Mouse (Mus musculus) forebrain, embryonic 15.5 days (tissue): ENCODE results near the gene Map3k1. TPM values are rescaled to one million over a fixed set of nuclear protein-coding genes. Genes with fewer than 3 reads are reported as not detected.
A peak's percentile ranks its signal among the peaks of the same experiment; 100 is the strongest.

ENCODE experiments used
- ATAC-seq: fragments of 200-750 bp; cut with Nextera tagmentation; replicated peaks from 2 replicates; pipeline ENCODE4 v1.8.0; 2017; ENCODE audit warnings: mild to moderate bottlenecking, moderate TSS enrichment, moderate library complexity
- H3K27ac ChIP-seq: fragments of 300-500 bp; sonication (generic); replicated peaks from 2 replicates; pipeline ENCODE4 v1.5.1; 2015; ENCODE audit warnings: mild to moderate bottlenecking, inconsistent platforms
- H3K27me3 ChIP-seq: fragments of 300-500 bp; sonication (generic); 2 replicates; pipeline ENCODE4 v1.6.1; 2015; ENCODE audit warnings: inconsistent platforms
- H3K36me3 ChIP-seq: fragments of 300-500 bp; sonication (generic); 2 replicates; pipeline ENCODE4 v1.6.1; 2015; ENCODE audit warnings: mild to moderate bottlenecking, inconsistent platforms
- H3K4me1 ChIP-seq: fragments of 300-500 bp; sonication (generic); 2 replicates; pipeline ENCODE4 v1.6.1; 2015; ENCODE audit warnings: inconsistent platforms
- H3K4me2 ChIP-seq: fragments of 300-500 bp; sonication (generic); replicated peaks from 2 replicates; pipeline ENCODE4 v1.6.1; 2015; ENCODE audit warnings: mild to moderate bottlenecking, inconsistent platforms
- H3K4me3 ChIP-seq: fragments of 300-500 bp; sonication (generic); 2 replicates; pipeline ENCODE4 v1.5.1; 2015; ENCODE audit warnings: mild to moderate bottlenecking, inconsistent platforms
- H3K9ac ChIP-seq: fragments of 300-500 bp; sonication (generic); replicated peaks from 2 replicates; pipeline ENCODE4 v1.6.1; 2015; ENCODE audit warnings: mild to moderate bottlenecking, inconsistent platforms
- H3K9me3 ChIP-seq: fragments of 300-500 bp; sonication (generic); 2 replicates; pipeline ENCODE4 v1.6.1; 2016; ENCODE audit warnings: inconsistent platforms
- WGBS: fragments of 180-500 bp; shearing (Covaris S2); methylation state at CpG from one replicate; pipeline ENCODE4 v1.1.7; 2015; ENCODE audit warnings: mixed read lengths; 5-methylcytosine and 5-hydroxymethylcytosine counted together
- polyA plus RNA-seq: library from polyadenylated mRNA; unstranded; fragments of >200 nt; fragmentation: Nextera tagmentation; extraction: Ambion mirVana; gene quantifications from 2 replicates; pipeline ENCODE4 v1.2.1, GENCODE M21; 2015

Map3k1 gene
- polyA plus RNA-seq, 1 experiment from 2014 or later = 9.8 TPM

- Histone ChIP-seq H3K27ac (no peak overlapping the region), H3K27me3 (peaks cover 4% of the 10 kb centered on the region; the same call in 1 of the 2 replicates)
- 64% methylated on average over 4 of the region's 4 CpGs for WGBS
Observed at GRCm38 (mm10) chr13:111824178-111824577, 15.4 kb upstream of the Map3k1 start.

GRCm38 (mm10) chr13:111821727-111822375 lies 13.1 kb upstream of the Map3k1 start:
- H3K4me2 ChIP-seq = no peak overlapping the region
- ATAC-seq = no peak
- no peak overlapping the region for H3K9ac ChIP-seq
- H3K4me1 ChIP-seq = no peaks in the 10 kb centered on the region
- 88% methylated on average over 7 of the region's 7 CpGs for WGBS
- no peak overlapping the region for H3K27ac ChIP-seq
- H3K9me3 ChIP-seq = no peaks in the 10 kb centered on the region
- H3K27me3 ChIP-seq = peaks cover 4% of the 10 kb centered on the region; the same call in 1 of the 2 replicates
- H3K4me3 ChIP-seq = no peak overlapping the region
- no peaks in the 10 kb centered on the region for H3K36me3 ChIP-seq

More at GRCm38 (mm10) chr13:111824178-111824577, 15.4 kb upstream of the Map3k1 start:
- no peak overlapping the region for H3K4me2 ChIP-seq
- H3K36me3 ChIP-seq = no peaks in the 10 kb centered on the region
- no peaks in the 10 kb centered on the region for H3K9me3 ChIP-seq
- H3K4me1 ChIP-seq = no peaks in the 10 kb centered on the region
- H3K4me3 ChIP-seq = no peak overlapping the region
- H3K9ac ChIP-seq = no peak overlapping the region
- no peak for ATAC-seq

DNA sequence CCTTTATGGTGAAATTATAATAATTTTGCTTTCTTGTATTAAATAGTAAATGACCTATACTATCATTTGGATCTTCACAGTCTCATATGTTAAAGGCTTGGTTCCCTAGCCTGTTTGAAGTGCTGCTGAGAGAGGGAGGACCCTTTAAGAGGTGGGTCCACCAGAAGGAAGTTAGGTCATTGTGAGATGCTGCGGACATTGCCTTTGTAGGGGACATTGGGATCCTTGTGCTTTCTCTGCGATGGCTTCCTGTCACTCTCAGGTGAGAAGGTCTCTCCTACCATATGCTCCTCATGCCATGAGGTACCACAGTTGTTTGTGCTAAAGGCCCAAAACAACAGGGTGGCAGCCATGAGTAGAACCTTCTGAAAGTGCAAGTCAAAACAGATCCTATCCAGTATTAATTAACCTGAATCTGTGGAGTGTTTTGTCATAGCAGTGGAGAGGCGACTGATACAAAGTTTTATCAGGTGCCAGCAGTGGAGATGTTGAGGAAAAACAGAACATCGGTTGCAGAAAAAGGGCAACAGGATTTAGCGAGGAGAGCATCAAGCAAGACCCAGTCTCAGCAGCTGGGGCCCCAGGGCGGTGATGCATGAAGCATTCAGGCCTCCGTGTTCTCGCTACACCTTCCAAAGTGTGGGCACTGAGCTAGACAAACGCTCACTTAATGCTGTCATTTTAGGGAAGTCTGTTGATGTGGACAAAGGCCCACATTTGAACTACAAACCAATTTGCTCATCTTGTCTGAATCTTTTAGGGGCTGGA lies 11.0 kb upstream of the Map3k1 start:
- H3K4me2 ChIP-seq = no peak overlapping the region
- H3K9ac ChIP-seq = no peak overlapping the region
- H3K9me3 ChIP-seq = no peaks in the 10 kb centered on the region
- H3K27ac ChIP-seq = no peak overlapping the region
- H3K4me1 ChIP-seq = no peaks in the 10 kb centered on the region
- WGBS = 67% methylated on average over 9 of the region's 9 CpGs
- H3K36me3 ChIP-seq = no peaks in the 10 kb centered on the region
- no peak overlapping the region for H3K4me3 ChIP-seq
- no peak for ATAC-seq
- H3K27me3 ChIP-seq = peaks cover 4% of the 10 kb centered on the region; the same call in 1 of the 2 replicates

- Histone ChIP-seq H3K4me3 (no peak overlapping the region), H3K4me2 (no peak overlapping the region), H3K9me3 (no peaks in the 10 kb centered on the region), H3K36me3 (no peaks in the 10 kb centered on the region), H3K27ac (no peak overlapping the region), H3K9ac (no peak overlapping the region), H3K4me1 (no peaks in the 10 kb centered on the region), H3K27me3 (peaks cover 4% of the 10 kb centered on the region; the same call in 1 of the 2 replicates)
- no peak for ATAC-seq
- 85% methylated on average over 4 of the region's 4 CpGs for WGBS
Observed at GRCm38 (mm10) chr13:111819106-111819505, 10.3 kb upstream of the Map3k1 start.

- peaks cover 4% of the 10 kb centered on the region; the same call in 1 of the 2 replicates for H3K27me3 ChIP-seq
- H3K4me2 ChIP-seq = no peak overlapping the region
- 91% methylated on average over 15 of the region's 15 CpGs for WGBS
- no peaks in the 10 kb centered on the region for H3K36me3 ChIP-seq
- no peak overlapping the region for H3K4me3 ChIP-seq
- no peaks in the 10 kb centered on the region for H3K9me3 ChIP-seq
- no peak overlapping the region for H3K27ac ChIP-seq
- H3K9ac ChIP-seq = no peak overlapping the region
- H3K4me1 ChIP-seq = no peaks in the 10 kb centered on the region
- ATAC-seq = peak; percentile 41; the same call in 1 of the 2 replicates
Observed at GRCm38 (mm10) chr13:111818216-111818903, 9.6 kb upstream of the Map3k1 start.

DNA sequence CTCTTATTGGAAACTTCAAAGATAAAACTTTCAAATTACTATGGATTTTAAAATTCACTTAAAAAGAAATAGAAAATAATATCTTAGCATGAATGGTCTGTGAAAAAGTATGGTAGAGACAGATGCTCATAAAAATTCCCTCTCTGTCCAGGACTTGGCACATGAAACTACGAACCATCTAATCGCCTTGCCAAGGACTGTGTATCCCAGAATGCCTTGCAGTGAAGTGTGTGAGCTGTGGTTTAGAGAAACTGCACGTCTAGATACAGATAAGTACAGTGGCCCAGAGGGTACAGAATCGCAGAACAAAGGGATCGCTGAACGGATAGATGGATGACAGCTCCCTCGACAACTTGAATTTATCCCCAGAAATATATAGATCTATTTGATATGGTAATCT lies 9.0 kb upstream of the Map3k1 start:
- H3K9ac ChIP-seq = no peak overlapping the region
- ATAC-seq = no peak
- peaks cover 4% of the 10 kb centered on the region; the same call in 1 of the 2 replicates for H3K27me3 ChIP-seq
- WGBS = 72% methylated on average over 7 of the region's 7 CpGs
- no peaks in the 10 kb centered on the region for H3K36me3 ChIP-seq
- no peak overlapping the region for H3K4me3 ChIP-seq
- H3K27ac ChIP-seq = no peak overlapping the region
- H3K4me2 ChIP-seq = no peak overlapping the region
- no peaks in the 10 kb centered on the region for H3K4me1 ChIP-seq
- no peaks in the 10 kb centered on the region for H3K9me3 ChIP-seq

DNA sequence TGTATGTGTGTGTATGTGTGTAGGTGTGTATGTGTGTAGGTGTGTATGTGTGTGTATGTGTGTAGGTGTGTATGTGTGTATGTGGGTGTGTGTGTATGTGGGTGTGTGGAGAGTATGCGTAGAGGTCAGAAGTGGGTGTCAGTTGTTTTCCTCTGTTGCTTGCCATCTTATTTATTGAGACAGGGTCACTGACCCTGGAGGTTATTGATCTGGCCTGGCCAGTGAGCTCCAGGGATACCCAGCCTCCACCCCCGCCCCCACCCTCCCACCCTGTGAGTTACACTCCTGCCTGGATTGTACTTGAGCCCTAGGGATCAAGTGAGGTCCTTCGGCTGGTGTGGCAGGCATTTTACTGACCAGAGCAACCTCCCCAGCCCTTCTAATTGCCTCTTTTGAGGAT lies 7.6 kb upstream of the Map3k1 start:
- no peaks in the 10 kb centered on the region for H3K9me3 ChIP-seq
- H3K9ac ChIP-seq = no peak overlapping the region
- H3K27ac ChIP-seq = no peak overlapping the region
- WGBS = 68% methylated on average over 3 of the region's 3 CpGs
- H3K4me3 ChIP-seq = no peak overlapping the region
- H3K4me1 ChIP-seq = no peaks in the 10 kb centered on the region
- H3K36me3 ChIP-seq = no peaks in the 10 kb centered on the region
- ATAC-seq = no peak
- no peak overlapping the region for H3K4me2 ChIP-seq
- no peaks in the 10 kb centered on the region for H3K27me3 ChIP-seq

DNA sequence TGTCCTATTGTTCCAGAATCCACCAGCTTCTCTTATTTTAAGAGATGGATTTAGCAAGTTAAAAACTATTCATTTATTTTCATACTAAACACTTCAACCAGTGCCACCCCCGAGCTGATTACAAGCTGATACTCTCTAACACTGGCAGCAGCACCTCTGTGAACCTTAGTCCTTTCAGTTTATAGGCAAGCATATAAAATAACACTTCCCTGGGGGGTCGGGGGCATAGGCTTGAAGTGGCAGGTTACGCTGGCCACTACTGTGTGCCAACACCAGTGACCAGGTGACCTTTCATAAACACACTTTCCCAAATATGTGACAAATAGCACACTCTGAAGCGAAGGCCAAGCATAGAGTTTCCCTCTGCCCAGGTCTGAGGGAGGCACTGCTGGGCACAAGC lies 6.7 kb upstream of the Map3k1 start:
- Histone ChIP-seq H3K9ac (no peak overlapping the region), H3K4me3 (no peak overlapping the region), H3K4me2 (no peak overlapping the region), H3K36me3 (no peaks in the 10 kb centered on the region), H3K27ac (no peak overlapping the region), H3K4me1 (no peaks in the 10 kb centered on the region), H3K27me3 (0 out of 2 replicates have a peak, but pooled peaks cover 9% of the 10 kb centered on the region), H3K9me3 (no peaks in the 10 kb centered on the region)
- 93% methylated on average over 4 of the region's 4 CpGs for WGBS
- ATAC-seq = no peak

- H3K9ac ChIP-seq = no peak overlapping the region
- ATAC-seq = no peak
- H3K27ac ChIP-seq = no peak overlapping the region
- no peaks in the 10 kb centered on the region for H3K9me3 ChIP-seq
- no peak overlapping the region for H3K4me3 ChIP-seq
- no peaks in the 10 kb centered on the region for H3K36me3 ChIP-seq
- WGBS = 95% methylated on average over 7 of the region's 7 CpGs
- no peak overlapping the region for H3K4me2 ChIP-seq
- 0 out of 2 replicates have a peak, but pooled peaks cover under 1% of the 10 kb centered on the region for H3K4me1 ChIP-seq
- 0 out of 2 replicates have a peak, but pooled peaks cover 11% of the 10 kb centered on the region for H3K27me3 ChIP-seq
Observed at GRCm38 (mm10) chr13:111815017-111815416, 6.2 kb upstream of the Map3k1 start.

DNA sequence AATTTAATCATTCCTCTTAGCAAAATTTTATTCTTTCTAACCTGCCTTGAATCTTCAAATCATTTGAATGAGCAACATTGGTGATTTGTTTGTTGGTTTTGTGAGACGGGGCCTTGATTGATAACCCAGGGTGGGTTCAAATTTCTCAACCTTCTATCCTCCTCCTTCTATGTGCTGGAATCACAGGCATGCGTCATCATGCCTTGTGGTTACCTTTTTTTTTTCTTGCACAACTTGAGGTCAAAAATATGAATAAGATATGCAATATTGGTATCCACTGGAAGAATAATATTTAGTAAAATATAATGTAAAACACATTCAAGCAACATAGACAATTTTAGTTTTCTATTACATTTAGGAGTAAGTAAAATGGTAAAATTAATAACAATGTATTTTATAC lies 3.9 kb upstream of the Map3k1 start:
- Histone ChIP-seq H3K9ac (no peak overlapping the region), H3K27me3 (0 out of 2 replicates have a peak, but pooled peaks cover 11% of the 10 kb centered on the region), H3K4me3 (no peak overlapping the region), H3K36me3 (no peaks in the 10 kb centered on the region), H3K4me1 (peaks cover 11% of the 10 kb centered on the region), H3K4me2 (no peak overlapping the region), H3K9me3 (no peaks in the 10 kb centered on the region), H3K27ac (no peak overlapping the region)
- whole genome bisulfite sequencing = 94% methylated on average over 2 of the region's 2 CpGs
- no peak for ATAC-seq

- 89% methylated on average over 13 of the region's 13 CpGs for WGBS
- Histone ChIP-seq H3K4me3 (no peak overlapping the region), H3K9me3 (no peaks in the 10 kb centered on the region), H3K9ac (no peak overlapping the region), H3K4me2 (no peak overlapping the region), H3K27me3 (0 out of 2 replicates have a peak, but pooled peaks cover 11% of the 10 kb centered on the region), H3K27ac (no peak overlapping the region), H3K4me1 (peaks cover 25% of the 10 kb centered on the region), H3K36me3 (no peaks in the 10 kb centered on the region)
- ATAC-seq = no peak
Observed at GRCm38 (mm10) chr13:111810998-111811628, 2.3 kb upstream of the Map3k1 start.
